In the genomic region with DNA sequence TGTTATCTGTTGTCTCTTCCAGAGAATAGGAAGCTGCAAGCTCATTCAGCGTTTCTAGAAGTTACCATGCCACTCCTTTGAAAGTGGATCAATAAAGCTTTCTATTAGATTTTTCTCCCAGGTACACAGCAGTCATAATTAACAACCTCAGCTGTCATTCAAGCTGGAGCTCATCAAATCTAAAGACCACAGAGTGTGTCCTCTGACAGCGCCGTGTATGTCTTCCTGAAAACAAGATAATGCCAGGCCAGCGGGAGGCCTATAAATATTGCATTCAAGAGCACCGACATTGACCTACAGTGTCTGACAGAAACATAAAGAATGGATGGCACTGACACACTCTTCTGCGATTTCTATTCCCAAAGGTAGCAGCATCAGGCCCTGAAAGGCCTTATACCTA, we compare ENCODE assay signal across 12 mouse cellular contexts. TPM values are rescaled to one million over a fixed set of nuclear protein-coding genes. Genes with fewer than 3 reads are reported as not detected.
"Had no signal": no experiment of that assay in that cellular context is flagged by ENCODE, and none has a peak within 500 bp of the region (broad histone marks: within the 10 kb centered on the region; RNA-seq: fewer than 3 reads in every experiment).

No protein-coding gene starts in this region.

- H3K27ac ChIP-seq: limb, embryonic 12.5 days; limb, embryonic 15.5 days; liver, embryonic 14.5 days; macrophage; neural tube, embryonic 12.5 days; stomach, embryonic 15.5 days had no signal

- ATAC-seq: liver, postnatal 0 days had no signal

- H3K4me3 ChIP-seq: limb, embryonic 12.5 days; limb, embryonic 15.5 days; neural tube, embryonic 12.5 days; stomach, embryonic 15.5 days had no signal

- H3K9me3 ChIP-seq: limb, embryonic 12.5 days; limb, embryonic 15.5 days; neural tube, embryonic 12.5 days; stomach, embryonic 15.5 days had no signal

- DNase-seq: spleen, adult 18-20 months; thymus, postnatal 25 days had no signal

- H3K4me2 ChIP-seq: limb, embryonic 12.5 days; limb, embryonic 15.5 days; liver, embryonic 11.5 days; lung, embryonic 14.5 days; neural tube, embryonic 12.5 days; stomach, embryonic 15.5 days had no signal

- H3K36me3 ChIP-seq: limb, embryonic 12.5 days; limb, embryonic 15.5 days; neural tube, embryonic 12.5 days; stomach, embryonic 15.5 days had no signal

- H3K4me1 ChIP-seq: neural tube, embryonic 12.5 days; stomach, embryonic 15.5 days had no signal

- H3K9ac ChIP-seq: limb, embryonic 12.5 days; limb, embryonic 15.5 days; liver, embryonic 14.5 days; liver, postnatal 0 days; lung, embryonic 14.5 days; neural tube, embryonic 12.5 days; stomach, embryonic 15.5 days had no signal

- H3K27me3 ChIP-seq: neural tube, embryonic 12.5 days; stomach, embryonic 15.5 days had no signal

RNA-seq across cellular contexts. Expression of a gene that starts 16.9 kb away (rescaled TPM):
- polyA plus RNA-seq: limb, embryonic 12.5 days; liver, embryonic 11.5 days; liver, embryonic 14.5 days; macrophage; neural tube, embryonic 12.5 days; thymus, postnatal 0 days had no signal
